Mouse (Mus musculus) effector memory CD4-positive, alpha-beta T cell, adult 7 months (primary cell): ENCODE data around the gene Slc2a13. TPM values are rescaled to one million over a fixed set of nuclear protein-coding genes. Genes with fewer than 3 reads are reported as not detected.

Source experiments
- polyA plus RNA-seq: library from polyadenylated mRNA; unstranded; fragments of 100-300 nt; shearing (Covaris generic); gene quantifications from one replicate; pipeline ENCODE4 v1.2.1, GENCODE M21; 2017

Gene Slc2a13
- 0.74 TPM for polyA plus RNA-seq

GRCm38 (mm10) chr15:91573111-91573538 is at the start of gene Slc2a13:
Gene Slc2a13 (minus strand): TSS chr15:91573261.

Other genes with a start within 250 kb of the Slc2a13 start
- gene Lrrk2, start 99.9 kb upstream of the Slc2a13 start, polyA plus RNA-seq: 11.8 TPM